Mouse (Mus musculus): ENCODE measurements at regions not wholly inside any gene's neighbourhood (a gene's known extent, or its start where the extent isn't known, plus 50 kb on each side); places are given as distances from the start of the nearest gene placed in this dataset.

DNA sequence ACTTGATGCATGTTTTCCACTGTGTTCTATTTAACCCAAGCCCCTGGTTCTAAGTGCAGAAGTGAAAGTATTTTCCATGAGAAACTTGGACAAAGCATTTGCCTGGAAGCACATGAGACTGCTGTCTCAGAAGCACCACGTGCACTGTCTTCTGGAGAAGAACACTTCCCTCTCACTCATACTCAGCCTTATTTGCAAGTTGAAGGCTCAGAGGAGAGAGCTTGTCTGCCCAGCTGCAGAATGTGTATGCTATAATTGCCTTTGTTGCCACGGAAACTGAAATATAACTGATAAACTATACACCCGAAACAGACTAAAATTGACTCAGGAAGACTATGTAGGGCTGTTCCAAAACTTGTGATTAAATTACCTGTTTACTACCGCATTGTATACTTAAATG, 3230.3 kb downstream of the 9330182O14Rik start:
- DNase-seq (ENCODE audit: low spot score in 2 of 2) = peak; percentile 20 to 31

GRCm38 (mm10) chr15:43373072-43373471, 3238.9 kb downstream of the 9330182O14Rik start:
- no peak for DNase-seq (ENCODE audit: low spot score in 2 of 2)

DNA sequence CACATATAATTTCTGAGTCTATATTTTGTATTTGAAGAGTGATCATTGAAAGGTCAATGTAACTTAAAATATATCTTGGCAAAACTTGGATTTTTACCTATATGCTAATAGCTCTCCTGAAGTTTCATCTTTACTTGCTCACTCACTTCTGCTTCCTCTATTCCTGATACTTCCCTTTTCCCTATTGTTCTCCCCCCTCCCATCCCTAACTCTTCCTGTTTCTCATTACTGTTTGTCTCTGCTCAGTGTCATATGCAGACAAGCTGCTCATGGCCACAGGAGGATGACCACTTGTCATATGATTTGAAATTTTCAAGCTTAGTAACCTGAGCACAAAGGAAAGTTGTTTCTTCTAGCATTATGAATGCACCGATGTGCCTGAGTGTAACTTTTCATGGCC, 3248.2 kb downstream of the 9330182O14Rik start:
- DNase-seq (ENCODE audit: low spot score in 2 of 2) = no peak

DNA sequence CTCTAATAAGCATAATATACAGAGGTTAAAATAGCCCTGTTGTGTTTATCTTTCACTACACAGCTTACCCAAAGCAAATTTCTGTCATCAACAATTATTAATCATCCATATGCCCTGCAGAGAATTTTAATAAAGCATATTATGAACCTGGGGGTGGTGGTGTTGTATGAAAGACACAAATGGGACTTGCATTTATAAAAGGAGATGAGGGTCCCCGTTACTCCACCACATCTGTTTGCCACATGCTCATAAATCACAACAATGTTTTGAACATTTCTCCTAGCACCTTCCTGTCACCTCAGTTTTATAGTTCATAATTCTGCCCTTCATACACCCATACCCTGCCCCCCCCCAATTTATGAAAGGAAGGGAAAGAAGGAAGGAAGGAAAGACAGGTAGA, 3265.7 kb downstream of the 9330182O14Rik start:
- no peak for DNase-seq (ENCODE audit: low spot score in 2 of 2)

GRCm38 (mm10) chr15:43403585-43403984, 3269.4 kb downstream of the 9330182O14Rik start:
- DNase-seq (ENCODE audit: low spot score in 2 of 2) = no peak
